Mouse (Mus musculus) lung, postnatal 0 days (tissue): ENCODE measurements around the gene Pdzd8. TPM values are rescaled to one million over a fixed set of nuclear protein-coding genes. Genes with fewer than 3 reads are reported as not detected.

Experiments used
- ATAC-seq: fragments of 200-750 bp; cut with Nextera tagmentation; 2 replicates; pipeline ENCODE4 v1.8.0; 2017; ENCODE audit warnings: moderate library complexity
- DNase-seq: peaks from one replicate; pipeline ENCODE4 v3.0.0-alpha.2; 2016; ENCODE audit warnings: low spot score
- H3K27ac ChIP-seq: fragments of 300-500 bp; sonication (generic); 2 replicates; pipeline ENCODE4 v1.5.1; 2014; ENCODE audit warnings: antibody characterized with exemption, mild to moderate bottlenecking, low read length, mixed read lengths
- H3K27me3 ChIP-seq: fragments of 300-500 bp; sonication (generic); replicated peaks from 2 replicates; pipeline ENCODE4 v1.6.1; 2014; ENCODE audit warnings: low read length, mixed read lengths; ENCODE audit not compliant: insufficient read depth
- H3K36me3 ChIP-seq: fragments of 300-500 bp; sonication (generic); 2 replicates; pipeline ENCODE4 v1.6.1; 2014; ENCODE audit warnings: low read length, mixed read lengths; ENCODE audit not compliant: insufficient read depth
- H3K4me1 ChIP-seq: fragments of 300-500 bp; sonication (generic); 2 replicates; pipeline ENCODE4 v1.6.1; 2014; ENCODE audit warnings: antibody characterized with exemption, low read depth, low read length, mixed read lengths; ENCODE audit not compliant: insufficient read depth
- H3K4me2 ChIP-seq: fragments of 300-500 bp; sonication (generic); replicated peaks from 2 replicates; pipeline ENCODE4 v1.6.1; 2014; ENCODE audit warnings: low read depth, mild to moderate bottlenecking, low read length, moderate library complexity, mixed read lengths
- H3K4me3 ChIP-seq: fragments of 300-500 bp; sonication (generic); 2 replicates; pipeline ENCODE4 v1.5.1; 2014; ENCODE audit warnings: low read depth, low read length
- H3K9ac ChIP-seq: fragments of 300-500 bp; sonication (generic); replicated peaks from 2 replicates; pipeline ENCODE4 v1.6.1; 2014; ENCODE audit warnings: low read depth, mild to moderate bottlenecking
- H3K9me3 ChIP-seq: fragments of 300-500 bp; sonication (generic); 2 replicates; pipeline ENCODE4 v1.6.1; 2016; ENCODE audit warnings: low read length, mixed read lengths
- CTCF ChIP-seq: IDR thresholded peaks from 2 replicates; pipeline ENCODE4 v1.5.1; 2016; ENCODE audit warnings: antibody characterized with exemption, mild to moderate bottlenecking
- EP300 ChIP-seq: IDR thresholded peaks from 2 replicates; pipeline ENCODE4 v1.6.1; 2016; ENCODE audit warnings: antibody characterized with exemption, mild to moderate bottlenecking, control low read depth
- WGBS: fragments of 180-500 bp; shearing (Covaris S2); extraction: QIAGEN DNeasy Blood & Tissue Kit; methylation state at CpG from one replicate; pipeline ENCODE4 v1.1.7; 2014; 5-methylcytosine and 5-hydroxymethylcytosine counted together
- polyA plus RNA-seq: library from polyadenylated mRNA; unstranded; fragments of >200 nt; fragmentation: Nextera tagmentation; extraction: Ambion mirVana; gene quantifications from 2 replicates; pipeline ENCODE4 v1.2.1, GENCODE M21; 2015

Pdzd8 gene
- polyA plus RNA-seq, 1 experiment from 2014 or later = 6.3 TPM

DNA sequence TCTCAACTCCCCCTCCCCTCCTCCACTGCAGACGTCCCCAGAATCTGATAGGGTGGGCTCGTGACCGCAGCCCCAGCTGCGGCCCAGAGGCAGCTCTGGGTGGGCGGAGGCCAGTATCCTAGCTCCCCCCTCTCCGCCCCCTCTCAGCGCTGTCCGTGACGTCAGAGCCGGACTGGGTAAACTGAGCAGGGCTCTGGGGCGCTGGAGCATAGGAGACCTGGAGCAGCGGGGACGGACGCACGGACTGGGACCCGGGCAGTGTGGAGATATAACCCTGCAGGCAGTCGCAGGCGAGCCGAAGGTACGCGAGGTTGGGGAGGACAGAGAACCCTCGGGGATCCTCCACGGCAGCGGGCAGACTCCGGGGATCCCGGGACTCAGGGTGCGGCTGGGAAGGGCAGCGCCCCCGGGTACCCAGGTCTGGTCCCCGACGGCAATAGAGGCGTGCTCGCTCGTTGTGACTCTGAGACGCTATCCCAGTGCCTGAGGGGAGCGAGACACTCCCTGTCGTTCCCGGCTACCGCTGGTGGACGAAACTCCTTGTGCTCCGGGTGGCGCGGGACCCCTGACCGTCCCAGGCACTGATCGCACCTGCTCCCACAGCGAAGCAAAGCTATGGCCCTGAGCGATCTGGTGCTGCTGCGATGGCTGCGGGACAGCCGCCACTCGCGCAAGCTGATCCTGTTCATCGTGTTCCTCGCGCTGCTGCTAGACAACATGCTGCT, 84.7 kb downstream of the Pdzd8 start, which contains the start of gene Slc18a2:
Slc18a2 (plus strand) TSS at position 179 of the 725 bp plus-strand sequence.
- 2% methylated on average over 53 of the region's 55 CpGs for WGBS
- no peaks in the 10 kb centered on the region for H3K36me3 ChIP-seq
- no peak within 1 kb of the TSS for H3K9ac ChIP-seq
- H3K4me1 ChIP-seq = no peaks in the 10 kb centered on the region
- H3K27ac ChIP-seq = no peak within 1 kb of the TSS
- H3K27me3 ChIP-seq = peaks cover 11% of the 10 kb centered on the region; the same call in 1 of the 2 replicates
- peak; percentile 49 for ATAC-seq
- TF ChIP-seq EP300 (no peak), CTCF (no peak)
- peak within 1 kb of the TSS; percentile 28 for H3K4me3 ChIP-seq
- peak within 1 kb of the TSS; percentile 54 for H3K4me2 ChIP-seq
- DNase-seq = no peak
- H3K9me3 ChIP-seq = no peaks in the 10 kb centered on the region

DNA sequence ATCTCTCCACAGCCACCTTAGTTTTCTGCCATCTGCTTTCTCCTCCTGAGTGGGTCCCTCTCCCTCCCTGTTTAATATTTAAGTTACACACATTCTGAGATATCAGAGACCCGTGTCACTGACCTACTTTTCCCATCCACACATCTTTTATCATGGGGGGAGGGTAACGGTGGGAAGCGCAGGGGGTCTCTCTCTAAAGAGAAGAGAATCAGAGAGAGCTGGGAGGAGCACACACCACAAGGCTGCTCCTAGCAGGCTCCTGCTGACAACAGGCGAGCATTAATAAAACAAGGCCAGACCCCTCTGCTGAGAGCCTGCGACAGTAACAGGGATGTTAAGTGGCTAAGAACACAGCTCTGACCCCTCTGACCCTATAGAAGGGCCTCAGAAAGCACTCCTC, 85.9 kb downstream of the Pdzd8 start:
- H3K36me3 ChIP-seq = no peaks in the 10 kb centered on the region
- TF ChIP-seq EP300 (no peak), CTCF (no peak)
- H3K4me2 ChIP-seq = no peak overlapping the region
- no peak overlapping the region for H3K4me3 ChIP-seq
- H3K9ac ChIP-seq = no peak overlapping the region
- no peaks in the 10 kb centered on the region for H3K4me1 ChIP-seq
- no peaks in the 10 kb centered on the region for H3K9me3 ChIP-seq
- DNase-seq = no peak
- ATAC-seq = no peak
- H3K27me3 ChIP-seq = peaks cover 11% of the 10 kb centered on the region; the same call in 1 of the 2 replicates
- no peak overlapping the region for H3K27ac ChIP-seq
- WGBS = 40% methylated on average over 5 of the region's 5 CpGs

DNA sequence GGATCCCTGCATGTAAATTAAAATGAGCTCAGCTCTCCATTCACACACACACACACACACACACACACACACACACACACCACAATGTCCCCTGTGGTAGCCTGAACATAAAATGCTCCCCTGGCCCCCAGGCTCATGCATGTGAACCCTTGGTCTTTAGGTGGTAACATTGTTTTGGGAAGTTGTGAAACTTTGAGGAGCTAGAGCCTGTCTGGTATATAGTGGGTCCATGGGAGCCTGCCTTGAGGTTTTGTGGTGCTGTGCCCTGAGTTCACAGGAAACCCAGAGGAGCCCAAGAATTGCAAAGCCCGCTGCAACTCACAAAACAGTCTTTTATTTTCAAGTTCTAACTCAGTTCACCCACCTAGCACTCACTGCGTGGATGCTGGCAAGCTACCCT, 92.9 kb downstream of the Pdzd8 start:
- no peak overlapping the region for H3K4me2 ChIP-seq
- WGBS = 71% methylated on average over 2 of the region's 2 CpGs

DNA sequence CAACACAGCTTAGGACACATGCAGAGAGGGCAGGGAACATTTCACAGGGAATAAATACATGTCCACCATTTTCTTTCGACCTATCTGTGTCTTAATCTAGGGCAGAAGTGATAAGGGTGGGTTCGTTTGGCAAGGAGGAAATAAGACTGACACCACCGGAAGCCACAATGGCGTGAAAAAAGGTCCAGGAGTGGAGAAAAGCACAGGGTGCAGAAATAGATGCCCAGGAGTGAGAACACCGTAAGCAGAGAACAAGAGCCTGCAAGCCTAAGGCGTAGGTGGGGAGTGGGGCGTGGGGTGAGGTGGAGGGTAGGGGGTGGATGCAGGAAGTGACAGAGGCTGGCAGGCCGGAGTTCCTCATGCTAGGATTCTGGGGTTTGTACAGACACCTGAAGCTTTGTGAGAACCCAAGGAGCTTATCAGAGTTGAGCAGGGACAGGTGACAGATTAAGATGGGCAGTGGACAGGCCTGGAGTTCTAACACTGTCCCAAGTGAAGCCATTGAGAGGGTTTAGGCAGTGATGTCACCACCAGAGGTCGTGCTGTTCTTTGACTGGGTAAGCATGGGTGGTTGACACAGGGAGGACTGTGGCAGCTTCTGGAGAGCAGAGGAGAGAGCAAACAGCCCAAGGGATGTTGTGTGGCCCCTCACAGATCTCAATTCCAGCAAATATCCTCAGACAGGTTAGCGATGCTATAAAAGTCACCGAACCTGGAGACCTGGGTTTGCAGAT, 96.9 kb downstream of the Pdzd8 start:
- DNase-seq (no peak), ATAC-seq (no peak)
- Histone ChIP-seq H3K27ac (no peak overlapping the region), H3K36me3 (no peaks in the 10 kb centered on the region), H3K4me2 (no peak overlapping the region), H3K9ac (no peak overlapping the region), H3K4me1 (no peaks in the 10 kb centered on the region), H3K27me3 (no peaks in the 10 kb centered on the region), H3K4me3 (no peak overlapping the region), H3K9me3 (no peaks in the 10 kb centered on the region)
- WGBS = 58% methylated on average over 11 of the region's 11 CpGs
- peak; percentile 33 for TF ChIP-seq CTCF
- no peak for TF ChIP-seq EP300

More for the DNA sequence above, 92.9 kb downstream of the Pdzd8 start:
- Histone ChIP-seq H3K9ac (no peak overlapping the region), H3K4me1 (no peaks in the 10 kb centered on the region), H3K36me3 (no peaks in the 10 kb centered on the region), H3K4me3 (no peak overlapping the region), H3K27ac (no peak overlapping the region), H3K9me3 (no peaks in the 10 kb centered on the region), H3K27me3 (no peaks in the 10 kb centered on the region)
- DNase-seq (no peak), ATAC-seq (no peak)
- TF ChIP-seq CTCF = no peak

DNA sequence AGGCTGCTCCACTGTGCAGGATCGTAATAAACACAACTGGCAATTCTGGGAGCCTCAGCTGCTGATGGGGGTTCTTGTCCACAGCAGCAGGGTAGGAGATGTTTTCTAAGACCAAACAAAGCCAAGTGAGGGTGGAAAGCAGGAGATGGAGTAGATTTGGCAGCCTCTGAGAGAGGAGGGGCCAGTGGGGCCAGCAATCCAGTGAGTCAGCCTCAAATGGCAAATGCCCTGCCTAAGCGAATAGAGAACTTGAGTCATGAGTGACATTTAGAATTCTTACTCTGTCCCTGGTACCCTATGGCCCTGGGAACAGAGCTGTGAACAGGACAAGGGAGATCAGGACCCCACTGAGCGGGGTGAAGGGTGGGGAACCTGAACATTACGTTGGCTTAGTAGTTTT, 97.4 kb downstream of the Pdzd8 start:
- Histone ChIP-seq H3K4me2 (no peak overlapping the region), H3K27ac (no peak overlapping the region), H3K9ac (no peak overlapping the region), H3K36me3 (no peaks in the 10 kb centered on the region), H3K4me3 (no peak overlapping the region), H3K9me3 (no peaks in the 10 kb centered on the region), H3K4me1 (no peaks in the 10 kb centered on the region), H3K27me3 (no peaks in the 10 kb centered on the region)
- DNase-seq (no peak), ATAC-seq (no peak)
- WGBS = 68% methylated on average over 4 of the region's 4 CpGs
- TF ChIP-seq EP300 = no peak
- TF ChIP-seq CTCF = no peak

Other genes with a start within 250 kb of the Pdzd8 start
- gene Vax1, start 175.7 kb downstream of the Pdzd8 start, polyA plus RNA-seq = not detected in 2 replicates
- gene Kcnk18, start 126.6 kb downstream of the Pdzd8 start, polyA plus RNA-seq = not detected in 2 replicates
- 2.7 and 3.3 TPM in 2 replicates for gene Slc18a2, start 84.9 kb downstream of the Pdzd8 start, polyA plus RNA-seq
- 24.0 and 25.3 TPM in 2 replicates for gene Rps12-ps3, start 23.5 kb downstream of the Pdzd8 start, polyA plus RNA-seq
- not detected in 2 replicates for gene Emx2, start 112.6 kb upstream of the Pdzd8 start, polyA plus RNA-seq